Mouse (Mus musculus) small intestine, adult 2 months (tissue): ENCODE results near the gene Aff4.

Source experiments
- CTCF ChIP-seq: fragments of 200-500 bp; IDR thresholded peaks from 2 replicates; pipeline ENCODE4 v1.5.1; 2012; ENCODE audit warnings: low read depth, mild to moderate bottlenecking, control low read depth, inconsistent platforms, low read length, moderate library complexity, mixed read lengths; ENCODE audit not compliant: insufficient replicate concordance, insufficient read length; ENCODE audit errors: extremely low read depth
- POLR2A ChIP-seq: fragments of 200-500 bp; IDR thresholded peaks from 2 replicates; pipeline ENCODE4 v1.6.1; 2012; ENCODE audit warnings: low read depth, mild to moderate bottlenecking, control low read depth, inconsistent platforms, low read length, moderate library complexity

DNA sequence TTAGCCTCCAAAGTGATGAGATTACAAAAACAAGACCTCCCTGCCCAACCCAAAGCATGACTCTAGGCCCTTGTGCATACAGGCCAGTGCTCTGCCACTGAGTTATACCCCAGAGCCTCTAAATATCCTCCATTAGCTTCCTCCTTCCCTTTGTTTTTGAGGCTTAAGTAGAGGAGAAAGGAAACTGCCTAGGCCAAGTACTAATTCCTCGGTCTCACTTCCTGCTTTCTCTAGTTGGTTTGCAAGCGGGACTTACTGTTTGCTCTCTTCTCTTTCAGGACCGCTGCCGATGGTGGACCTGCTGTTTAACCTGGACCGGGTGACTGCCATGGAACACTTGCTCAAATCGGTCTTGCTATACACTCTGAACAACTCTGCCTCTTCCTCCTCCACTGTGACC lies 85.7 kb downstream of the Aff4 start:
- TF ChIP-seq POLR2A (no peak), CTCF (no peak)
